Mouse (Mus musculus) erythroblast, embryonic 14.5 days (primary cell): ENCODE measurements around the gene Upk1a. TPM values are rescaled to one million over a fixed set of nuclear protein-coding genes. Genes with fewer than 3 reads are reported as not detected.

Experiments used
- H3K27me3 ChIP-seq: 2 replicates; pipeline ENCODE4 v1.6.1; 2012; ENCODE audit warnings: inconsistent platforms; ENCODE audit not compliant: control insufficient read depth
- H3K36me3 ChIP-seq: 2 replicates; pipeline ENCODE4 v1.6.1; 2012; ENCODE audit warnings: mild to moderate bottlenecking, inconsistent platforms; ENCODE audit not compliant: control insufficient read depth
- H3K4me1 ChIP-seq: 2 replicates; pipeline ENCODE4 v1.6.1; 2012; ENCODE audit warnings: inconsistent platforms; ENCODE audit not compliant: control insufficient read depth
- H3K4me3 ChIP-seq: replicated peaks from 2 replicates; pipeline ENCODE3; 2012; ENCODE audit warnings: moderate library complexity, mild to moderate bottlenecking, inconsistent platforms
- H3K9me3 ChIP-seq: 2 replicates; pipeline ENCODE4 v1.6.1; 2012; ENCODE audit warnings: low read length, inconsistent platforms, mixed read lengths; ENCODE audit not compliant: control insufficient read depth
- GATA1 ChIP-seq: IDR thresholded peaks from 2 replicates; pipeline ENCODE4 v1.6.1; 2012; ENCODE audit warnings: low read length, inconsistent platforms, mixed read lengths
- TAL1 ChIP-seq: IDR thresholded peaks from 3 replicates; pipeline ENCODE4 v1.6.1; 2012; ENCODE audit warnings: low read length, inconsistent platforms, mixed read lengths
- polyA plus RNA-seq: library from polyadenylated mRNA; stranded (reverse); fragments of >175 nt; gene quantifications from 2 replicates; pipeline ENCODE4 v1.2.3, GENCODE M21; 2012

Upk1a gene
- polyA plus RNA-seq, 1 experiment, result 0.10 TPM

- H3K36me3 ChIP-seq, result peaks cover 58% of the 10 kb centered on the region
- TF ChIP-seq GATA1 (no peak), TAL1 (no peak)
- H3K4me1 ChIP-seq, result peaks cover 43% of the 10 kb centered on the region
- H3K4me3 ChIP-seq, result peak overlapping the region; percentile 95
- H3K9me3 ChIP-seq, result no peaks in the 10 kb centered on the region
- H3K27me3 ChIP-seq, result no peaks in the 10 kb centered on the region
These were observed 26.1 kb downstream of the Upk1a start for GRCm38 (mm10) chr7:30586455-30587020.

GRCm38 (mm10) chr7:30585170-30585569, 27.5 kb downstream of the Upk1a start:
- peaks cover 71% of the 10 kb centered on the region for H3K36me3 ChIP-seq
- no peaks in the 10 kb centered on the region for H3K27me3 ChIP-seq
- TF ChIP-seq TAL1, result no peak
- no peak for TF ChIP-seq GATA1
- H3K9me3 ChIP-seq, result no peaks in the 10 kb centered on the region
- H3K4me3 ChIP-seq, result no peak overlapping the region
- H3K4me1 ChIP-seq, result peaks cover 39% of the 10 kb centered on the region

- Histone ChIP-seq H3K4me3 (no peak overlapping the region), H3K27me3 (no peaks in the 10 kb centered on the region), H3K36me3 (peaks cover 79% of the 10 kb centered on the region), H3K4me1 (peaks cover 30% of the 10 kb centered on the region), H3K9me3 (no peaks in the 10 kb centered on the region)
- TF ChIP-seq TAL1, result no peak
- TF ChIP-seq GATA1, result no peak
These were observed 28.3 kb downstream of the Upk1a start for GRCm38 (mm10) chr7:30584339-30584738.

- H3K36me3 ChIP-seq, result peaks cover 99% of the 10 kb centered on the region
- H3K4me1 ChIP-seq, result peaks cover 11% of the 10 kb centered on the region
- no peaks in the 10 kb centered on the region for H3K9me3 ChIP-seq
- no peak overlapping the region for H3K4me3 ChIP-seq
- H3K27me3 ChIP-seq, result no peaks in the 10 kb centered on the region
- no peak for TF ChIP-seq GATA1
- TF ChIP-seq TAL1, result no peak
These were observed 31.1 kb downstream of the Upk1a start for GRCm38 (mm10) chr7:30581547-30581946.

GRCm38 (mm10) chr7:30579950-30580349, 32.7 kb downstream of the Upk1a start:
- Histone ChIP-seq H3K9me3 (no peaks in the 10 kb centered on the region), H3K4me1 (peaks cover 2% of the 10 kb centered on the region), H3K36me3 (peaks cover 99% of the 10 kb centered on the region), H3K27me3 (no peaks in the 10 kb centered on the region), H3K4me3 (no peak overlapping the region)
- TF ChIP-seq TAL1 (no peak), GATA1 (no peak)

- Histone ChIP-seq H3K36me3 (peaks cover 100% of the 10 kb centered on the region), H3K27me3 (no peaks in the 10 kb centered on the region), H3K4me3 (no peak overlapping the region), H3K9me3 (no peaks in the 10 kb centered on the region), H3K4me1 (peaks cover 19% of the 10 kb centered on the region)
- TF ChIP-seq TAL1 (no peak), GATA1 (no peak)
These were observed 39.7 kb downstream of the Upk1a start for GRCm38 (mm10) chr7:30572969-30573368.

GRCm38 (mm10) chr7:30572389-30572788, 40.3 kb downstream of the Upk1a start:
- H3K36me3 ChIP-seq, result peaks cover 99% of the 10 kb centered on the region
- TF ChIP-seq GATA1 (no peak), TAL1 (no peak)
- H3K4me1 ChIP-seq, result peaks cover 19% of the 10 kb centered on the region
- H3K4me3 ChIP-seq, result no peak overlapping the region
- H3K27me3 ChIP-seq, result no peaks in the 10 kb centered on the region
- H3K9me3 ChIP-seq, result no peaks in the 10 kb centered on the region

- Histone ChIP-seq H3K36me3 (peaks cover 83% of the 10 kb centered on the region), H3K4me1 (peaks cover 29% of the 10 kb centered on the region), H3K9me3 (no peaks in the 10 kb centered on the region), H3K4me3 (no peak overlapping the region), H3K27me3 (no peaks in the 10 kb centered on the region)
- TF ChIP-seq GATA1, result no peak
- TF ChIP-seq TAL1, result no peak
These were observed 45.1 kb downstream of the Upk1a start for GRCm38 (mm10) chr7:30567555-30567954.

GRCm38 (mm10) chr7:30566033-30566432, 46.6 kb downstream of the Upk1a start:
- H3K9me3 ChIP-seq, result no peaks in the 10 kb centered on the region
- H3K4me1 ChIP-seq, result peaks cover 33% of the 10 kb centered on the region
- peaks cover 73% of the 10 kb centered on the region for H3K36me3 ChIP-seq
- no peaks in the 10 kb centered on the region for H3K27me3 ChIP-seq
- no peak overlapping the region for H3K4me3 ChIP-seq
- TF ChIP-seq TAL1 (no peak), GATA1 (no peak)
